Mouse (Mus musculus) activated CD4-positive, CD25-positive, alpha-beta regulatory T cell (primary cell): ENCODE measurements around the gene Mmab. TPM values are rescaled to one million over a fixed set of nuclear protein-coding genes. Genes with fewer than 3 reads are reported as not detected.

Experiments
- polyA plus RNA-seq, 2 experiments: library from polyadenylated mRNA; unstranded; fragments of 100-300 nt; shearing (Covaris generic); gene quantifications; one replicate each; pipeline ENCODE4 v1.2.1; 2017

The Mmab gene
- 1 to 10 TPM; 4.3 to 6.7 TPM for polyA plus RNA-seq

GRCm38 (mm10) chr5:114443566-114444367, at the start of gene Mmab, which contains the start of gene Mvk:
Mmab (minus strand) TSS chr5:114444060.
Mvk (plus strand) TSS chr5:114444269.

Other genes with a start within 250 kb of the Mmab start
- gene Foxn4, start 170.3 kb downstream of the Mmab start, polyA plus RNA-seq, result under 1 TPM in 1 of 2 experiments, not detected in 1; 0.21 TPM
- gene Myo1h, start 154.9 kb downstream of the Mmab start, polyA plus RNA-seq, result 1 to 10 TPM in 1 of 2 experiments, under 1 TPM in 1; 0.57 to 3.7 TPM
- gene Kctd10, start 63.6 kb downstream of the Mmab start, polyA plus RNA-seq, result 100 to 1,000 TPM in 1 of 2 experiments, 10 to 100 TPM in 1; 84.2 to 116 TPM
- 10 to 100 TPM; 36.4 to 49.1 TPM for gene Ube3b, start 63.5 kb downstream of the Mmab start, polyA plus RNA-seq
- 1 to 10 TPM; 4.4 to 7.9 TPM for gene Mvk, start 209 bp upstream of the Mmab start, polyA plus RNA-seq
- under 1 TPM; 0.05 to 0.43 TPM for gene Fam222a, start 124.0 kb upstream of the Mmab start, polyA plus RNA-seq
- 1 to 10 TPM in 1 of 2 experiments, under 1 TPM in 1; 0.29 to 1.4 TPM for gene Trpv4, start 214.4 kb upstream of the Mmab start, polyA plus RNA-seq
- gene Gltp, start 246.9 kb upstream of the Mmab start, polyA plus RNA-seq, result 100 to 1,000 TPM; 275 to 392 TPM